Mouse (Mus musculus) G1E-ER4 (cell line): ENCODE measurements around the gene Cipc. TPM values are rescaled to one million over a fixed set of nuclear protein-coding genes. Genes with fewer than 3 reads are reported as not detected.

Experiments used
- GATA1 ChIP-seq: IDR thresholded peaks from one replicate; pipeline ENCODE4 v1.8.0; 2012; ENCODE audit warnings: low read length, inconsistent platforms
- polyA plus RNA-seq: library from polyadenylated mRNA; stranded (reverse); fragments of >175 nt; gene quantifications from 2 replicates; pipeline ENCODE4 v1.2.3, GENCODE M21; 2012

Gene Cipc
- polyA plus RNA-seq, 1 experiment: 28.6 TPM

DNA sequence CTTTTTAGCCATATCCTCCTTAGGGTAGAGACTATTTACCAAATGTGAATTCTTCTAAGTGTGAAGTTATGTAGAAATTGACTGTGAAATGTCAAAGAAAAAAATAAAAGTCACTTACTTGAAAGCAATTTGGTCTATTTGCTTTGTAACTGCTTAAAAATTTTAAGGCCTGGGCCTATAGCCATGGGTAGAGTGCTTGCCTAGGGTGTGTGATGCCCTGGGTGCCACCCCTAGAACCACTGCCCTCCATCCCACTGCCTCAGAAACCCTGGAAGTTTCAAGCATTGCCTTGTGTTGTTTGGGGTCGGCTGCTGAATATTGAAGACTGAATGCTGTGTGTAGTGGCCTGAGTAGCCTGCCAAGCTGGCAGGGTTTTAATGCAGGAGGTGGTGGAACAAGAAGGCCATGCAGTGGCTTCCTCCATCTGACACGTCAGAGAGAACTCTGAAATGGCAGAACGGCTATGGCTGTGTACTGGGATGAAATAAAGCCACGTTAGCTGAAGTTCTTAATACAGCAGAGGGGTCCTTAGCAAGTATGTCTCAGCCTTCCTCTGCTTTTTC lies 18.5 kb downstream of the Cipc start:
- TF ChIP-seq GATA1: no peak

DNA sequence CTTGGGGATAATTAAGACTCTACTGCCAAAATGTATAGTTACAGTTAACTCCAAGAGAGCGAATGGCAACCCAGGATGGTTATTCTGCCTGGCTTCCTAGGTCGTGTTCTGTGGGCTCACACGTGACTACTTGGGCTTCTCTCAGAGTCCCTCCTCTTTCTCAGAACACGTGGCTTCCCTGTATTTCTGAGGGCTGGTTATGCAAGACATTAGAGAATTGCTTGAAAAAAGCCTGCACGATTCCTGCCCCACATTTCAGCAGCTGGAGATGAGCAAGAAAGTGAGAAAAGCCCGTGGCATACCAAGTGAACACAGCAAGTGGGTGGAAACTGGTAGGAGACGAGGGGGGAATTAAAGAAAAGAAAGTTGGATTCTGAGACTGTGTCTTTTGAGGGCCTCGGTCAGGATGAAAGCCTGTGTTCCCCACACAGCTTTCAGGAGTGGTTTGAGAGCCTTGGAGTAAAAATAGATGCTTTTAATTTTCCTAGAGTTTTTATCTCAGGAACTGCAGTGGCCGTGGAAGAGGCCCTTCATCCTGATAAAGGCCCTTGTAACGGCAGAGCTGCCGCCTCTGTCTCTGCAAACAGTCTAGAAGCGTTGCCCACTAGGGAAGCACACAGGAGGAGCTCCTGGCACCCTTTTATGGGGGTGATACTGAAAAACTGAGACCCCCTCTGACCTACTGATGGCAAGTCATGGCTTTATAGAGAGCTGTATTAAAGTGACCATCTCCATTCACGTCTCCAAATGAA lies 21.8 kb downstream of the Cipc start:
- TF ChIP-seq GATA1: no peak

DNA sequence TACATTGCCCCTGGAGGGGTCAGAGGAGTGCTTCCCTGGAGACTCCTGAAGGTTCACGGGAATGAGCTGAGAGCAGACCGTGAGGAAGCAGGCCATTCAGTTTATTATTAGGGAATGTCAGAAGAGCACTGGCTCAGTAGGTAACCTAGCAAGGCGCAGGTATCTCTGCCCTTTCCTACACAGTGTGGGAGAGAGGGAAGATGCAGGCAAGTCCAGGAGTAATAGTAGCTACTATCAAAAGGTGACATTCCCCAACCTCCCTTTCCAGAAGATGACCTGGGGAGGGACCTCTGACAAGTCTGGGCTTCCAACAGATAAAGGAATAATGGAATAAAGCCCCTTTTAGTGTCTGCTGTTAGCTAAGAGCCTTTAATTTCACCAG lies 22.4 kb downstream of the Cipc start:
- TF ChIP-seq GATA1: no peak

DNA sequence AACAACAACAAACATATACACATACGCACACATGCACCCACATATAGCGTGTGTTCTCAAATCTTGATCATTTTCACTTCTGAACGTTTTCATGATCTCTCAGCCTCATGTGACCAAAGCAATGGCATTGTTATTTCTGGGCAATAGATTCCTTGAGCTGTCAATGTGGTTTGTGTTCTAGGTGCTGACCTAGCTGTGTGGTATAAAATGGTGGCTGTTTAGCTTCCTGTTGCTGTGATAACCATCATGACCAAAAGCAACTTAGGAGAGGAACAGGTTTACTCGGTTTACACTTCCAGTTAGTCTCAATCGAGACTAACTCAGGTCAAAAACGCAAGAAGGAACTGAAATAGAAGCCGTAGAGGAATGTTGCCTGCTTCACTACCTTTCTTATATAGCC lies 24.2 kb downstream of the Cipc start:
- TF ChIP-seq GATA1: no peak

DNA sequence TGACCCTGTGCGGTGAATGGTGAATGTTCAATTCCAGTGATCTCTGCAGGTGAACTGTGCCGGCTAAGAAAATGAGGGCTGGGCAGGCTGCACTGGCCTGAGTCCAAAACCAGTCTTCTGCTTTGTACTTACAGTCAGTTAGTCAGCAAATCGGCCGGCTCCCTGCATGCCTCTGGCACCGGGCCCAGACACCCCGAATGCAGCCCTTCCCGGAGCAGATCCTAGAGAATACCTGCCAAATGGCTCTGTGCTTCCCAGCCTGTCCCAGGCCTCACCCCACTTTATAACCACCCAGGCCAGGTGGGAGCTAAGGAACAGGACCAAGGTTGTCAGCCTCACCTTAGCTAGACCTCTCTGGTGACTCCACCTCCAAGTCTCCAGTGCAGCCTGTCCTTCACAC lies 26.4 kb downstream of the Cipc start:
- no peak for TF ChIP-seq GATA1

DNA sequence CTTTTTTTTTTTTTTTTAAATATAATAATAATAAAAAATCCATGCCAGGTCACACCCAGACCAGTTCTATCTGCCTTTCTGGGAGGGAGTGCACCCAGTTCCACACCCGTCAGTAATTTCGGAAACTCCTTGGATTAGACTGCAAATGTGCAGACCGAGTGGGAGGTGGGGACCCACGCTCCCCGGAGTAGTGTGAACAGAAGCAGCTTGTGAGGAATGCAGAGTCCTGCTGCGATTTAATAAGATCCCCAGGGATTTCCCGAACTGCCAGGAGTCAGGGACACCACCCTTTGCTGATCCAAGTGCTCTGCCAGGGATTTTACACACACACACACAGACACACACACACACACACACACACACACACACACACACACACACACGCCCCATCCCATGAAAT lies 26.9 kb downstream of the Cipc start:
- TF ChIP-seq GATA1: no peak

DNA sequence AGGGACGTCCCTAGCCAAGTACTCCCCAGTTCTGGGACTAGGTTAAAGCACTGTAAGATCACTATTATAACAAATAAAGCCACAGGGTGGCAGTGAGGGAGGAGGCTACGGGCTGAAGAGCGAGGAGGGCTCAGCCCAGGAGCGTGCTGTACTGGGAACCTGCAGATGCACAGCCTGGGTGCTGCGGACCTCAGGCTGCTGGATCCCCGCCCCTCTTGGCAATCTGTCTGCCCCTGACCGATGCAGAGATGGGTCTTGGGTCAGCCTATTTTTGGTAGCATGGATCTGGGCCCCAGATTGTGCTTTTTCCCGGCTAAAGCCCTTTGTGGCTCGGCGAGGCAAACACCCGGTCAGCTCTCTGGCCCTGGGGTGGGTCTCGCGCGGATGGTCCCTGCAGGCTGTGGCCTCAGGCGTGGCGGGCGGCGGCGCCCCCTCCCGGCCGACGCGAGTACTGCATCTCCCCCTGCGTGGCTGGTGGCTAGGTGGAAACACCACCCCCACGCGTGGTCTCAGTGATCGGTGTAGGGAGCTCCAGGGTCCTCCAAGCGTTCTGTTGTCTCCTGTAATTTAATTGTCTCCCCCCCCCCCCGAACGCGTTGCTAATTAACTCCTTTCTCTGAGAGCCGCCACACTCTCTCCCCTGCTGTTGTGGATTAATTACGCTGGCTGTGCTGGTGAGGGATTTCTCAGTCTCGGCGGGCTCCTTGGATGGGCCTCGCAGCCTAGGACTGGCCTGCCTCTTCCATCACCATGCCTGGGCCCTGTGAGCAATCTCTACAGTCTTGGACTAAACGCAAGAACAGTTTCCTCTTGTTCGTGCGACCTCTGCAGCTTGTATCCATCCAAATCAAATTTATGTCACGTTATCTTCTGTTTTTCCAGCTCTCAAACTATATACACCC lies 27.8 kb downstream of the Cipc start:
- TF ChIP-seq GATA1: no peak

DNA sequence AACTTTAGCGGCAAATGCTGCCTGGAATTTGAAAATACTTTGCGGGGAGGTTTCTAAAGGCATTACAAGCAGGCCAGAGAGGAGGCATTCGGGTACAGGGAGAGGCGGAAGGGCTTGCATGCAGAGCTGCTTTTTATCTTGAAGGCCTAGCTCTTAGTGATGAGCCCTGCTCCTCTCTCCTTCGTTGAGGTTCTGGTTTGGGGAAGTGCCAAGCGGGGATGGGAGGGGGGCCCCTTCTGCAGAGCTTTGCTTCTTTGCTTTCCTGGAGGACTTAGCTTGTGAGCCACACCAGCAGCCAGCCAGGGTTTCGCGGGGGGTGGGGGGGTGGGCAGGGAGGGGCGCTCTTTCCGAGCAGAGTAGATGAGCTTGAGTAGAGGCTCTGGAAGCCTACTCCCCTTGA lies 28.9 kb downstream of the Cipc start:
- TF ChIP-seq GATA1: no peak

DNA sequence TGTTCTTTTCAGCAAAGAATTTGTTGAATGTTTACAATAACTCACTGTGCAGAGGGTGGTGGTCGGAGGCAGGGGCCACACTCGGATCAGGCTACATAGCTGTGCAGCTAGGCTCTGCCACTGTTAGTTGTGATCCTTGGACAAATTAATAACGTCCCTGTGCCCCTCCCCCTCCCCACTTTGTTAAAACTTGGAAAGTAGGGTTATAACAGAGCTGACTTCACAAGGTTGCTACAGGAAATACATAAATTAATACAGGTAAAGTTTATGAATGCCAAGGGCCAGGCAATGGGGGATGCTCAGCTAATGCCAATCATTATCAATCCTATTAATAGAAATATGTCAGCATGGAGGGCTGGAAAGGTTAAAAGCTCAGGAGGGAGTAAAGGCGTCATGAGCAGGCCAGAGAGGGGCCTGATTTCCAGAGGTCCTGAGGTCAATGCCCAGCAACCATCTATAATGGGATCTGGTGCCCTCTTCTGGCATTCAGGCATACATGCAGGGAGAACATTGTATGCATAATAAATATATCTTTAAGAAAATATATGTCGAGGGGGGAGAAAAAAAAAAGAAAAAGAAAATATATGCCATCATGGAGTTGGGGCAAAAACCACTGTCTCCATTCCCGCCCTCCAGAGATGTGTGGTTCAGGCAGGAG lies 29.8 kb downstream of the Cipc start:
- no peak for TF ChIP-seq GATA1

DNA sequence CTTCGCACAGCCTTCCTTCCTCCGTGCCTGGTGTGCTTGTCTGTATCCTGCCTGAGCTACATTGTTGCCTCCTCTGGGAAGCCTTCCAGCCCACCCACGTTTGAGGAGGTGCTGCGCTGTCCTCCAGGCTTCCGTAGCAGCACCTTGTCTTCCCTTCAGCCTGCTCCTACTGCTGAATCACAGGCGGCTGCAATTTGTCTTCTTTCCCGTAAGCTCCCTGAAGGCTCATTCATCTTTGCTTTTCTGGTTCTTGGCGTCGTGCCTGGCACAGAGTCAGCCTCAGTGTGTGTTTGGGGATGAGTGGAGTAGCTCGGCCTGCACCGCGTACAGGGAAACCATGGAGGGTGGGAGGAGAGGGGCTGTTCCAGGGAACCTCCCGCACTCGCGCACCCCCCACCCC lies 31.0 kb downstream of the Cipc start:
- no peak for TF ChIP-seq GATA1

DNA sequence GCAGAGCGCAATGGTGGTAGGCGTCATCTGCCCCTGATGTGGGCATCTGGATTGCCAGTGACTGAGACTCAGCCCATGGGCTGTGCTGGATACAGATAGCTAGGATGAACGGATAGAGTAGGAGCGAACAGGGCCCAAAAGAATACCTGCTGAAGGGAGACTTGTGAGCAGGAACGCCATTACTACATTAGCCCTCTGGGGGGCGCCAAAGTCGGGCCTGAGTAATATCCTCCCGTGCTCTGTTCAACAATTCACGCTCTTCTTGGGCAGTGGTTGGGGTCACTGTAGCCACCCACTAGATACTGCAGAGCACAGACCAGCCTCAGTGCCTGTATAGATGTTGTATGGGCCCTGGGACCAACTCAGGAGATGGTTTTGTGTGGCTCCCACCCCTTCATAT lies 34.3 kb downstream of the Cipc start:
- TF ChIP-seq GATA1: no peak

DNA sequence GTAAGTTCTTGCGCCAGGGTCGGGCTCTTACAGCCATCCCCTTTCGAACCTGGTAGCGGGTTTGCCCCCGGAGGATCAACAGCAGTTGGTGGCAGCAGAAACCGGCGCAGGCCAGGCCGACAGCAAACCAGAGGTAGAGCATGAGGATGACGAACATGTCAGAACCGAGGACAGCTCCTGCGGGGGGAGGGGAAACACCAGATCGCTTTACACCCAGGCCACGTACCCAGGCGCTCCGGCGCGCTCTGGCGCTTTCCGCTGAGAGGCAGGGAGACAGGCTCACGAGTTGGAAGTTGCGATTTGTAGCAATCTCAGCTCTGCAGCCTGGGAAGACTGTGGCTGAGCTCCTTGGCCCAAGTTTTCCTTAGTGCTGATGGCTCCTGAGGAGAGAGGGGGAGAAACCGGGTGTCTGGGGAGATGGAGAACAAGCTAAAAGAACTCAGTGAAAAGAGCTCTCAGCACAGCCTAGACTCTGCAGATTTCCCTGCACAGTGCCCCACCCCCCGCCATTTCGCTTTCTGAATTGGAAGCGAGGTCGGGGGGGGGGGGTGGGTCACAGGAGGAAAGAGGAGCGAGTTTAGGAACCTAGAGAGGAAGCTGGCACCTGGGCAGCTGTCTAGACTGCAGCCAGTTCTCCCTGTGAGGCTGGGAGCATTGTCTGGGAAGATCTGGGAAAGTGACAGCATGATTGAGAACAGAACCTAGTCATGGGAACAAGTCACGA lies 36.8 kb downstream of the Cipc start:
- TF ChIP-seq GATA1: no peak

DNA sequence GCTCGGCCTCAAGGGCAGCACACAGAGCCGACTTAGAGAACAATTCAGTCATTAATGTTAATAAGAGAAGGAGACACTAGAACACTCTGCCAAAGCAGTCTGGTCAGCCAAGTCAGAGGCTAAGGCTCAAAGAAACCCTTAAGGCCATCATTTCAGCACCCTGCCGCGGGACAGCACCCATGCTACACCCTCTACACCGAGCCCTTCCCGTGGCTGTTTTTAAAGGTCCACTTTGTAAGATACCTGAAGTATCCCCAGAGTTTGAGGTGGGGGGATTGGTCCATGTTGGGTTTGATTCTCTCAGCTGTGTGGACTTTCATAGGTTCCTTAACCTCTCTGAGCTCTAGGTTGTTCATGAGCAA lies 37.3 kb downstream of the Cipc start:
- TF ChIP-seq GATA1: no peak

DNA sequence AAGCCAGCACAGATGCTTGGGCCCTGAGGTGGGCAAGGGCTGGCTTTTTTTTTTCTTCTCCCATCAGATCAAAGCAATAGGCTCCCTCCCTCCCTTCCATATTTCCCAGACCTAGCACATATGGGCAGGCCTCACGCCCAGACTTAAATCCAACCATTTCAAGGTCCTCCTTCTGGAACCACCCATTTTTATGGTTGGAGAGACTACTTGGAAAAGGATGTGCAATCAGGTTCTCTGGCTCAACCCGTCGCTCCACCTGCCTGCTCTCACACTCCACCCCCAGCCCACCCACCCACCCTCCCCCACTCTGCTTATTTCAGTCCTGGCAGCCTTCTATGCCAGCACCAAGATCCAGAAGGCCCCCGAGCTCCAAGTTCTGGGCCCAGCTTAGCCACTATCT lies 39.7 kb downstream of the Cipc start:
- TF ChIP-seq GATA1: no peak

DNA sequence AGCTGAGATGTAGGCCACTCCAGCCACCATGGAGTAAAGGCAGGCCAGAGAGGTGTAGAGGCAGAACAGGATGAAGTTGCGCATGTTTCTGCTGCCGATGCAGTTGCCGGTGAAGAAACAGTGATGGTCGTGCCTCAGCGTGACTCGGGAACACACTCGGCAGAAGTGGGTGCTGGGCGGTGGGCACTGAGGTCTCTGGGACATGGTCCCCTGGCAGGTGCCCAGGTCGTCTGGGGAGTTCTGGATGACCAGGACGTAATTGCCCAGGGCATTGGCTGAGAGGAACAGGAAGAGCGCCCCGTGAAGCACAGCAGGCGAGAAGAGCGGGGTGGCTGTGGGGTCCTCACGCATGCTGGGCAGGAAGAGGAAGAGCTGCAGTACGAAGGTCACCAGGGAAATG lies 41.4 kb downstream of the Cipc start:
- no peak for TF ChIP-seq GATA1
